Comparison of ENCODE assay signal across 7 mouse cellular contexts in genomic region chr2:118529466-118530181, GRCm38 (mm10). TPM values are rescaled to one million over a fixed set of nuclear protein-coding genes. Genes with fewer than 3 reads are reported as not detected.
DNase-seq lines count a peak whose midpoint lies in the region; ATAC-seq and TF ChIP-seq lines count a peak whose summit lies in the region.

No protein-coding gene starts in this region.

- no peaks in the 10 kb centered on the region for H3K27me3 ChIP-seq in hindbrain, embryonic 14.5 days (ENCODE audit: control insufficient read depth, insufficient read depth, low read length)
- H3K27me3 ChIP-seq in neural tube, embryonic 12.5 days (replicated peaks) = no peaks in the 10 kb centered on the region

- 0 out of 2 replicates have a peak, but pooled peaks cover 3% of the 10 kb centered on the region for H3K36me3 ChIP-seq in hindbrain, embryonic 14.5 days (replicated peaks; ENCODE audit: control insufficient read depth, insufficient read depth)
- H3K36me3 ChIP-seq in neural tube, embryonic 12.5 days = no peaks in the 10 kb centered on the region

- intact Hi-C loops in gastrocnemius, adult 2 months (cut with DNase I) = loop anchor here (2.0 kb wide), 1 partner anchor 15 kb away; no protein-coding TSS in a partner anchor

- WGBS in hindbrain, embryonic 14.5 days = 3% methylated on average over 7 of the region's 7 CpGs
- WGBS in neural tube, embryonic 12.5 days = 4% methylated on average over 7 of the region's 7 CpGs

- peak; percentile 58 to 77 for DNase-seq in adrenal gland, postnatal 36 days
- peak; percentile 87 for DNase-seq in gastrocnemius, adult 2 months
- DNase-seq in hindbrain, embryonic 14.5 days (ENCODE audit: low spot score) = no peak
- peak; percentile 54 for DNase-seq in liver
- no peak for DNase-seq in right cerebral cortex, postnatal 36 days (ENCODE audit: low spot score in 2 of 2)
- DNase-seq in frontal cortex, postnatal 14 days (ENCODE audit: low spot score in 2 of 2) = no peak

- H3K4me2 ChIP-seq in hindbrain, embryonic 14.5 days (replicated peaks) = no peak overlapping the region
- peak overlapping the region; percentile 20; the same call in 1 of the 2 replicates for H3K4me2 ChIP-seq in neural tube, embryonic 12.5 days (replicated peaks)

- no peak overlapping the region for H3K9ac ChIP-seq in hindbrain, embryonic 14.5 days
- H3K9ac ChIP-seq in neural tube, embryonic 12.5 days = no peak overlapping the region

- TF ChIP-seq CTCF in gastrocnemius, adult 2 months (IDR thresholded peaks at IDR 0.05) = peak; percentile 11; the same call in 1 of the 2 replicates

- no peak overlapping the region; the same call in 1 of the 2 replicates for H3K4me3 ChIP-seq in gastrocnemius, adult 2 months
- H3K4me3 ChIP-seq in hindbrain, embryonic 14.5 days (replicated peaks; ENCODE audit: low read length) = no peak overlapping the region
- H3K4me3 ChIP-seq in neural tube, embryonic 12.5 days = no peak overlapping the region

- peak; percentile 16; the same call in 1 of the 2 replicates for ATAC-seq in hindbrain, embryonic 14.5 days (ENCODE audit: low FRiP score)
- ATAC-seq in neural tube, embryonic 12.5 days (ENCODE audit: low FRiP score, low read depth) = no peak

- H3K9me3 ChIP-seq in hindbrain, embryonic 14.5 days (ENCODE audit: control insufficient read depth, low read length) = no peaks in the 10 kb centered on the region
- H3K9me3 ChIP-seq in neural tube, embryonic 12.5 days = no peaks in the 10 kb centered on the region

- peak overlapping the region; percentile 72 for H3K27ac ChIP-seq in gastrocnemius, adult 2 months
- H3K27ac ChIP-seq in hindbrain, embryonic 14.5 days = no peak overlapping the region
- H3K27ac ChIP-seq in neural tube, embryonic 12.5 days = 0 out of 2 replicates have a peak overlapping the region, but pooled peaks have one; percentile 0

- H3K4me1 ChIP-seq in hindbrain, embryonic 14.5 days (replicated peaks; ENCODE audit: control insufficient read depth, insufficient read depth, low read length) = peaks cover 40% of the 10 kb centered on the region
- H3K4me1 ChIP-seq in neural tube, embryonic 12.5 days = peaks cover 54% of the 10 kb centered on the region

RNA-seq across cellular contexts. Expression of gene Bmf, which starts 19.9 kb away (rescaled TPM):
- total RNA-seq in adrenal gland, postnatal 36 days (2021) = 10 to 100 TPM; 10.9 to 14.1 TPM
- 1 to 10 TPM; 3.3 to 6.2 TPM for total RNA-seq in gastrocnemius, adult 2 months (2021)
- polyA plus RNA-seq in hindbrain, embryonic 14.5 days (2014; fragmentation: Nextera tagmentation; extraction: Ambion mirVana) = 3.3 and 3.8 TPM in 2 replicates
- 5.6 and 7.5 TPM in 2 replicates for polyA plus RNA-seq in neural tube, embryonic 12.5 days (2016; fragmentation: Nextera tagmentation; extraction: Ambion mirVana)

RNA-seq across cellular contexts. Expression of gene Srp14, which starts 50.1 kb away (rescaled TPM):
- total RNA-seq in adrenal gland, postnatal 36 days (2021) = 100 to 1,000 TPM; 210 to 233 TPM
- total RNA-seq in gastrocnemius, adult 2 months (2021) = 100 to 1,000 TPM; 120 to 133 TPM
- 298 and 339 TPM in 2 replicates for polyA plus RNA-seq in hindbrain, embryonic 14.5 days (2014; fragmentation: Nextera tagmentation; extraction: Ambion mirVana)
- 305 TPM in 2 replicates for polyA plus RNA-seq in neural tube, embryonic 12.5 days (2016; fragmentation: Nextera tagmentation; extraction: Ambion mirVana)

Comparison
In these comparisons a context has a peak if more than half of its experiments do, and no peak if none do; other contexts are left out.
1. DNase-seq: peak in adrenal gland, postnatal 36 days (2 of 2), gastrocnemius, adult 2 months (single experiment) and liver (single experiment); none in hindbrain, embryonic 14.5 days (single experiment), right cerebral cortex, postnatal 36 days (0 of 2) and frontal cortex, postnatal 14 days (0 of 2).